Mouse (Mus musculus): ENCODE data around the gene Auts2. TPM values are rescaled to one million over a fixed set of nuclear protein-coding genes. Genes with fewer than 3 reads are reported as not detected.
"Not testable (repeated sequence)": the region's sequence is repeated elsewhere in the genome, so short reads cannot be mapped to it uniquely, and the experiment has no call there.

Auts2 gene
- 100 to 1,000 TPM; 126 to 150 (median 139) TPM for total RNA-seq (2022)

GRCm38 (mm10) chr5:132543118-132544071, at the start of gene Auts2:
Gene Auts2, minus strand, starts transcription at chr5:132543344.
- peak; percentile 72 to 81 for DNase-seq (ENCODE audit: low spot score in 2 of 2)

- DNase-seq (ENCODE audit: low spot score in 2 of 2): no peak
These were observed 48.9 kb upstream of the Auts2 start for GRCm38 (mm10) chr5:132591721-132592695.

DNA sequence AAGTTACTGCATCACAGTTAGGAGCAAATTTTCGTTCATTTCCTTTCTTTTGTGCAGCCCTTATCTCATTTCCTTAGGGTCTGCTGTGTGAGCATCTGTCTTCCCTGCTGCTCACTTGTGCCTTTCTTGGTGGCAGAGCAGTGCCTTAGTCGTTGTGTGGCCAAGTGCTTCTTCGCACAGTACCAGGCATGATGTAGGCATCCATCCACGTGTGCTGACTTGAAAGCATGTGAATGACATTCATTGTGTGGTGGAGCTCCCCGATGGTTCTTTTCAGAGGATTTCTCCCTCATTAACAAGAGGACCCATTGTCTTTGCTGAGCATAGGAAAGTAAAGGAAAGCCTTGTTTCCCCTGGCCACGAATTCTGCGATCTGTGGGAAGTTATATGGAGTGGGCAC, 36.6 kb upstream of the Auts2 start:
- peak in 1 of 2 experiments; percentile 7 for DNase-seq (ENCODE audit: low spot score in 2 of 2)

GRCm38 (mm10) chr5:132560771-132561170, 17.6 kb upstream of the Auts2 start:
- not testable (repeated sequence) for DNase-seq (ENCODE audit: low spot score in 2 of 2)

DNA sequence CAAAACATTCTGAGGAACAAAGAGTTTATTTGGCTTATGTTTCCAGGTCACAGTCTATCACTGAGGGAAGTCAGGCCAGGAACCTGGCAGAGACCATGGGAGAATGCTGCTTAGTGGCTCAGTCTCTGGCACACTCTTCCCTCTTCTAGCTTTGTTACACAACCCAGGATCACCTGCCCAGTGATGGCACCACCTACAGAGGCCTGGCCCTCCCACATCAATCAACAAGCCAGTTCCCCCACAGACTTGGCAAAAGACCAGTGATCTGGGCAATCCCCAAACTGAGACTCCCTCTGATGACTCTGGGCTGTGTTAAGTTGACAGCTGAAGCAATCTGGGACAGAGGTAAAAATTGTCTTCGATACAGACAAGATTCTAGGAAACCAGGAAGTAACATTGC, 2.6 kb upstream of the Auts2 start:
- no peak for DNase-seq (ENCODE audit: low spot score in 2 of 2)

GRCm38 (mm10) chr5:132544176-132544995, 1.2 kb upstream of the Auts2 start:
- DNase-seq (ENCODE audit: low spot score in 2 of 2): peak in 1 of 2 experiments; percentile 6

DNA sequence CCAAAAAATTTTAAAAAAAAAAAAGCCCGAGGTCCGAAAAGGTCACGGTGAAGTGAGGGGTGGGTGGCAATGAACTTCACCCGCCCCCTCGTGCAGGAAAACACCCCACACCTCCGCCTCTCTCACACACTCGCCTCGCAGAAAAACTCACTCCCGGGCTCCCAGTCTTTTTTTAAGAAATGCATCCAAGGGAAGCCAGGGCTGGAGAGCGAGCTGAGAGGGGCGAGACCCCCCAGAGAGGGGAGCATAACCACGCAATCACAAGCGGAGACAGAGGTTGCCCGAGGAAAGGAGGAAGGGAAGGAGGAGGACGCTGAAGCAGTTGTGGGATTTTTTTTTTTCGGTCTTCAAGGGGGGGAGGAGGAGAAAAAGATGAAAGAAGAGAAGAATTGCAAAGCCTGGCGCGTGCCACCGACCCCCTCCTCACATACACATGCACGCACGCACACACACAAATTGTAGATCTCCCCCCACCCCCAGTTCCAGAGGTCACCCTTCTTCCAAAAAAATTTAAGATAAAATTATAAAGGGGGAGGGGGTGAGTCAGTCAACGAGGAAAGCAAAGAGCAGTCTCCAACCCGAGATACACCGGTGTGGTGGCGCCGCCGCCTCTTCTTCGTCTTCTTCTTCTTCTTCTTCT, 643 bp downstream of the Auts2 start:
- peak in 1 of 2 experiments; percentile 14 for DNase-seq (ENCODE audit: low spot score in 2 of 2)

GRCm38 (mm10) chr5:132541951-132542350, 1.2 kb downstream of the Auts2 start:
- no peak for DNase-seq (ENCODE audit: low spot score in 2 of 2)

DNA sequence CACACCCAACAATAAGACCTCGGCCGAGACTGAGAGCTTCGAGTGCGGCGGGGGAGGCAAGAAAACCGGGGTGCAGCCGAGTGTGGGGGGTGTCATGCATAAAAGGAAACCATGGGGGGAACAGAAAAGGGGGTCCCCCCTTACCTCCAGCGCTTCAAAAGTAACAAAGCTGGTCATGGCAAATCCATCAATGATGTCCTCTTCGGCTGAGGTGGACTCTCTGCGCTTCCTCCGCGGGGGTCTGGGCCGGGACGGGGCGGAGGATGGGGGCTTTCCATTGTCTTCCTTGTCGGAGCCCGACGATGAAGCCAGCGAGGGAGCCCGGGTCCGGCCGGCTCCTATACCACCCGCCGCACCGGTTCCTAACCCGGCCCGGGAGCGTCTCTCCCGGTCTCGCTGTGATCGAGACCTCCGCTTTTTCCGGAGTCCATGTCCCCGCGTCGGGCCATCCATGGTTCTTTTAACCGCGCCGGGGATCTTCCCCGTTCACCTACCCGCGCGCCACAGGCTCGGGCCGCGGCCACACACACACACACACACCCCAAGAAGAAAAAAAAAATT, 1.7 kb downstream of the Auts2 start:
- DNase-seq (ENCODE audit: low spot score in 2 of 2): peak in 1 of 2 experiments; percentile 17

- peak in 1 of 2 experiments; percentile 17 for DNase-seq (ENCODE audit: low spot score in 2 of 2)
These were observed 2.3 kb downstream of the Auts2 start for GRCm38 (mm10) chr5:132540841-132541311.

GRCm38 (mm10) chr5:132537475-132537874, 5.7 kb downstream of the Auts2 start:
- no peak for DNase-seq (ENCODE audit: low spot score in 2 of 2)

DNA sequence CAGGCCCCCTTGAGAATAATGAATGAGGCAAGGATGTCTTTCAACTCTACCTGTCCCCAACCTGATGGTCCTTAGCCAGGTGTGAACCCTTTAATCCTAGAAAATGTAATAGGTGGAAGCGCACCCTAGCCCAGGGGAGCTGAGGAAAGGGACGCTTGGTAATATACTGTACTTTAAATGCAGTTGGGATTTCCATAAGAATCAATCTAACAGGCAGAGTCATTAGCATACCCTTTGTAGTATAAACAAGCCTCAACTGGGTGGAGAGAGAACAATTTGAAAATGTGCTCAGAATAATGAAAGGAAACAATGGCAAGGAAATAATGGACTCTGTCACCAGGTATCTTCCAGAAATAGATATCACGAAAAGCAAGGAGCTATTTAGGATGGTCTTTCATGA, 16.7 kb downstream of the Auts2 start:
- no peak for DNase-seq (ENCODE audit: low spot score in 2 of 2)

DNA sequence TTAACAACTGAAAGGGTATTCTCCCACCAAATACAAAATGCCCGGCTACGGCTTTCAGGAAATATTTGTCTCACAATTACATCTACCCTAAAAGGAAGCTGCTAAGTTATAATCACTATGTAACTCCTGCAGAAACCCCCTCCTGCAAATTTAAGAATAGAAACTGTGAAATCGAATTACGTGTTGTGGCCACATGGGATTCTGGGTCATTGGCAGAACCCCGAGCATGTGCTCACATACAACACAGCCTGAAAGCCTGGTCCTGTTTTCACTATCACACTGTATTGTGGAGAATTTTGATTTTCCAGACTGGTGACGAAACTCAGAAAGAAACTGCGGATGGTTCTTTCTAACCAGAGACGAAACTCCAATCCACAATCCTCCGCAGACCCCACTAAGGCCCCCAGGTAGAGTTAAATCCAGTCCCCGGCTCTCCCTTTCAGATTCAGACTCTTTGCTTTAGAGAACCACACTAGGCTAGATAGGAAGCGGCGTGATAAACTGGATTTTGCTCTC, 21.7 kb downstream of the Auts2 start:
- no peak for DNase-seq (ENCODE audit: low spot score in 2 of 2)

DNA sequence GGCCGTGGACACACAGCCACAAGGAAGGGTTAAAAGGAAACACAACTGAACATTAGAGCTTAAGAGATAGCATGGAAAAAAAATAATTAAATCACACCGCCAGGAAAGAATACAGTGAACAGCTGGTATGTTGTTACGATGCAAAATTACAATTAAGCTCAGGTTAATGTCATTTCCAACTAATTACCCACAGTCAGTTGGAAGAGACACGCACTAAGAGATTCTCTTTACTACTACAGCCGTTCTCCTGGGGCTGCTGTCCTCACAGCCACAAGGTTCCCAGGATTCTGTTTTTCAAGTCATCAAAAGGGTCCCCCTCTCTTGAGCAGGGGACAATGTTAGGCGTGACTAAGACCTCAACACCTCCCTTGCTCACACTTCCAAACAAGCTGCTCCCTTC, 25.3 kb downstream of the Auts2 start:
- DNase-seq (ENCODE audit: low spot score in 2 of 2): no peak

- no peak for DNase-seq (ENCODE audit: low spot score in 2 of 2)
These were observed 28.6 kb downstream of the Auts2 start for GRCm38 (mm10) chr5:132514521-132514920.

DNA sequence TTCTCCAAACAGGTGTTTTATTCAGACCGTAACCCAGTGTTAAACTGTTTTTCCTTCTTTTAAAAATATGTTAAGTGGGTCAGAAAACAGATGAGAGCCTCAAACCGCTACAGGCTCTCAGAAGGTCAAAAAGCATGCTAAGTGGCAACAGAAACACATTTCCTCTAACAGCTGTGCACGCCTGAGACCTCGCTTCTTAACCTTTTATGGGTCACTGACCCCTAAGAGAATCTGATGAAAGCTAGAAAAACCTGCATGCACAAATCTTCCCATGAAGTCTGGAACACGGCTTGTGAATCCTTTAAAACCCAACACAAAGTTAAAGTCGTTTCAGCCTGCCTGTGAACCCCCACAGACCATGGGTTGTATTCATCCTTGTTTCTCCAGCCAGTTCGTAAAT, 29.9 kb downstream of the Auts2 start:
- DNase-seq (ENCODE audit: low spot score in 2 of 2): no peak

GRCm38 (mm10) chr5:132509464-132509885, 33.7 kb downstream of the Auts2 start:
- DNase-seq (ENCODE audit: low spot score in 2 of 2): peak in 1 of 2 experiments; percentile 38

GRCm38 (mm10) chr5:132504893-132505292, 38.3 kb downstream of the Auts2 start:
- no peak for DNase-seq (ENCODE audit: low spot score in 2 of 2)

- DNase-seq (ENCODE audit: low spot score in 2 of 2): no peak
These were observed 39.7 kb downstream of the Auts2 start for GRCm38 (mm10) chr5:132503431-132503830.

DNA sequence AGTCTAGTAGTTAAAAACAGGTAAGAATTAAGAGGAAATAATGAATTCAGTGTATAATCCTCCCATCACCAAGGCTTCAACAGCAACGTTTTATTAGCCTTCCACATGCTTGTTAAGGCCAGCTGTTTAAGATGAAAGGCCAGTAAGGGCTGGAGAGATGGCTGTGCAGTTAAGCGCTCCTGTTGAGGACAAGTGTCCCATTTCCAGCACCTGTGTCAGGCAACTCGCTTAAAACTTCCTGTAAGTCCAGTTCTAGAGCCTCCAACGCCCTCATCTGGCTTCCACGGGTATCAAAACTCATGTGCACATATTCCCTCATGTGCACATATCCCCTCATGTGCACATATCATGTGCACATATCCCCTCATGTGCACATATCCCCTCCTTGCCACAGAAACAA, 41.1 kb downstream of the Auts2 start:
- no peak for DNase-seq (ENCODE audit: low spot score in 2 of 2)

Data from layer of hippocampus, adult 8-10 months (tissue).